Mouse (Mus musculus): ENCODE measurements at regions not wholly inside any gene's neighbourhood (a gene's known extent, or its start where the extent isn't known, plus 50 kb on each side); places are given as distances from the start of the nearest gene placed in this dataset.
A peak's percentile ranks its signal among the peaks of the same experiment; 100 is the strongest.

- Histone ChIP-seq H3K36me3 (ENCODE audit: control insufficient read depth, insufficient read depth, low read length) (no peaks in the 10 kb centered on the region), H3K27ac (ENCODE audit: low read length) (no peak overlapping the region), H3K4me1 (replicated peaks; ENCODE audit: control insufficient read depth, insufficient read depth, low read length) (no peaks in the 10 kb centered on the region), H3K9me3 (ENCODE audit: control insufficient read depth, low read length) (no peaks in the 10 kb centered on the region), H3K9ac (ENCODE audit: low read length) (no peak overlapping the region), H3K4me2 (ENCODE audit: low read depth, low read length) (no peak overlapping the region), H3K27me3 (ENCODE audit: control insufficient read depth, insufficient read depth, low read depth, low read length) (no peaks in the 10 kb centered on the region), H3K4me3 (ENCODE audit: low read length) (no peak overlapping the region)
- no peak for ATAC-seq (ENCODE audit: low read depth)
- 67% methylated on average over 1 of the region's 1 CpGs for WGBS
Observed at GRCm38 (mm10) chr14:123219590-123219989, 235.8 kb upstream of the Tmtc4 start.

DNA sequence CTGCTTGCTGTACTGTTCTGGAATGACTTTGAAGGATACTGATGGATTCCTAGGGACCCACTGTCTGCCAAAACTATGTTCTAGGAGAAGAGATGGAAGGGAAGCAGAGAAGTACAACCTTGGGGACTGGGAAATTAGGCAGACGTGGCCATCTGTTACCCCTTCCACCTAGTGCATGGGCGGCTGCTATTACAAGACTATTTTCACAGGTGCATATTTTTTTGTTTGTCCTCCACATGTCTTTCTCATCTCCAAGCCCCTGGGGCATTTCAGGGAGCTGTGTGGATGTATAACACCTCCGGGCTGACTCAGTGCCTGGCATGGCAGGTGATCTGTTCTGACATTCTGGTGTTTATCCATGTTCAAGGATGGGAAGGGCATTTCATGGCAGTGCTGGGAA, 226.4 kb upstream of the Tmtc4 start:
- 86% methylated on average over 3 of the region's 3 CpGs for WGBS
- Histone ChIP-seq H3K27me3 (ENCODE audit: control insufficient read depth, insufficient read depth, low read depth, low read length) (no peaks in the 10 kb centered on the region), H3K4me1 (replicated peaks; ENCODE audit: control insufficient read depth, insufficient read depth, low read length) (no peaks in the 10 kb centered on the region), H3K4me3 (ENCODE audit: low read length) (no peak overlapping the region), H3K9ac (ENCODE audit: low read length) (no peak overlapping the region), H3K27ac (ENCODE audit: low read length) (no peak overlapping the region), H3K9me3 (ENCODE audit: control insufficient read depth, low read length) (no peaks in the 10 kb centered on the region), H3K36me3 (ENCODE audit: control insufficient read depth, insufficient read depth, low read length) (no peaks in the 10 kb centered on the region), H3K4me2 (ENCODE audit: low read depth, low read length) (no peak overlapping the region)
- no peak for ATAC-seq (ENCODE audit: low read depth)

GRCm38 (mm10) chr14:123202848-123203247, 219.0 kb upstream of the Tmtc4 start:
- Histone ChIP-seq H3K27ac (ENCODE audit: low read length) (no peak overlapping the region), H3K27me3 (ENCODE audit: control insufficient read depth, insufficient read depth, low read depth, low read length) (no peaks in the 10 kb centered on the region)

DNA sequence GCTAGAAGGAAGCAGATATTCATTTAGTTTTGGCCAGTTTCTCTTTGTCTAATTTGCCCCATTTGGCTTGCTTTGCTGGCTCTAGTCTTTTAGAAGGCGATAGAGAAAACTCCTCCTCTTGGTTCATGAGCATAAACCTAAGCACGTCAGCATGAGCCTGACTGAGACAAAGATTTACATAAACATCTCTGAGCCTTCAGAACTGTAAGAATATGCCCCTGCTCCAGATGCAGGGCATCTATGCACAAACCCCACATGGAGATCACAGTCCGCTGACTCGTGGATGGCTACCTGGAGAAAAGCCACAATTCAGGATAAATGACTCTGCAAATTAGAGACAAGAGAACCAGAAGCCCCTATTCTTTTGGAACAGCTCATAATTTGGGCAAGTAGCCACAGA, 218.5 kb upstream of the Tmtc4 start:
- peak; percentile 68 for ATAC-seq (ENCODE audit: low read depth)
- Histone ChIP-seq H3K4me2 (ENCODE audit: low read depth, low read length) (peak overlapping the region; percentile 47), H3K27me3 (ENCODE audit: control insufficient read depth, insufficient read depth, low read depth, low read length) (no peaks in the 10 kb centered on the region), H3K4me3 (ENCODE audit: low read length) (peak overlapping the region; percentile 17), H3K9ac (ENCODE audit: low read length) (no peak overlapping the region), H3K27ac (ENCODE audit: low read length) (peak overlapping the region; percentile 66), H3K9me3 (ENCODE audit: control insufficient read depth, low read length) (no peaks in the 10 kb centered on the region), H3K4me1 (replicated peaks; ENCODE audit: control insufficient read depth, insufficient read depth, low read length) (peaks cover 11% of the 10 kb centered on the region), H3K36me3 (ENCODE audit: control insufficient read depth, insufficient read depth, low read length) (no peaks in the 10 kb centered on the region)
- WGBS = 50% methylated on average over 4 of the region's 4 CpGs

More at GRCm38 (mm10) chr14:123202848-123203247, 219.0 kb upstream of the Tmtc4 start:
- Histone ChIP-seq H3K9me3 (ENCODE audit: control insufficient read depth, low read length) (no peaks in the 10 kb centered on the region), H3K4me2 (ENCODE audit: low read depth, low read length) (no peak overlapping the region), H3K9ac (ENCODE audit: low read length) (no peak overlapping the region), H3K4me1 (replicated peaks; ENCODE audit: control insufficient read depth, insufficient read depth, low read length) (peaks cover 11% of the 10 kb centered on the region), H3K36me3 (ENCODE audit: control insufficient read depth, insufficient read depth, low read length) (no peaks in the 10 kb centered on the region), H3K4me3 (ENCODE audit: low read length) (no peak overlapping the region)
- 50% methylated on average over 2 of the region's 2 CpGs for WGBS
- no peak for ATAC-seq (ENCODE audit: low read depth)

- H3K4me2 ChIP-seq (ENCODE audit: low read depth, low read length) = peak overlapping the region; percentile 47
- peak; percentile 86 for ATAC-seq (ENCODE audit: low read depth)
- H3K9ac ChIP-seq (ENCODE audit: low read length) = no peak overlapping the region
- WGBS = 27% methylated on average over 14 of the region's 14 CpGs
- H3K4me3 ChIP-seq (ENCODE audit: low read length) = peak overlapping the region; percentile 17
- H3K27me3 ChIP-seq (ENCODE audit: control insufficient read depth, insufficient read depth, low read depth, low read length) = no peaks in the 10 kb centered on the region
- peak overlapping the region; percentile 66 for H3K27ac ChIP-seq (ENCODE audit: low read length)
- H3K4me1 ChIP-seq (replicated peaks; ENCODE audit: control insufficient read depth, insufficient read depth, low read length) = peaks cover 11% of the 10 kb centered on the region
- no peaks in the 10 kb centered on the region for H3K36me3 ChIP-seq (ENCODE audit: control insufficient read depth, insufficient read depth, low read length)
- H3K9me3 ChIP-seq (ENCODE audit: control insufficient read depth, low read length) = no peaks in the 10 kb centered on the region
Observed at GRCm38 (mm10) chr14:123201426-123202274, 217.8 kb upstream of the Tmtc4 start.

DNA sequence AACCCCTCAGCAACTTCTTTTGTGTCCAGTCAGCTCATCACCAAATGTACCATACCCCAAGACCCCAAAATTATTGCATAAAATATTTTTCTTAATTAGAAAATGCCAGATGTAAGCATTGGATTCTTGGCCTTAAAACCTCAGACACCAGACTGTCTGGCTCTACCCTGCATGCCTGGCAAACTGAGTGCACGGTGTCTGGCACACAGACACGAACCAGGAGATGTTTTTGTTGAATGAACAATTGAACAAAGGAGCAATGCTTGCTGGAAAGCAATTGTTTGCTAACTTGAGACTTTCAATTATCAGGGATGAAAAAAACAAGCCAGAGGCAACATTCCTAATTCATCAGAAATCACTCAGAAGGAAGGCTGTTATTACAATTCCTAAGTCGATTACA, 215.3 kb upstream of the Tmtc4 start:
- no peaks in the 10 kb centered on the region for H3K27me3 ChIP-seq (ENCODE audit: control insufficient read depth, insufficient read depth, low read depth, low read length)
- H3K27ac ChIP-seq (ENCODE audit: low read length) = peak overlapping the region; percentile 20; the same call in 1 of the 2 replicates
- WGBS = 63% methylated on average over 3 of the region's 3 CpGs
- ATAC-seq (ENCODE audit: low read depth) = no peak
- H3K4me1 ChIP-seq (replicated peaks; ENCODE audit: control insufficient read depth, insufficient read depth, low read length) = peaks cover 11% of the 10 kb centered on the region
- no peaks in the 10 kb centered on the region for H3K36me3 ChIP-seq (ENCODE audit: control insufficient read depth, insufficient read depth, low read length)
- H3K9me3 ChIP-seq (ENCODE audit: control insufficient read depth, low read length) = no peaks in the 10 kb centered on the region
- no peak overlapping the region for H3K4me2 ChIP-seq (ENCODE audit: low read depth, low read length)
- H3K9ac ChIP-seq (ENCODE audit: low read length) = no peak overlapping the region
- no peak overlapping the region for H3K4me3 ChIP-seq (ENCODE audit: low read length)

DNA sequence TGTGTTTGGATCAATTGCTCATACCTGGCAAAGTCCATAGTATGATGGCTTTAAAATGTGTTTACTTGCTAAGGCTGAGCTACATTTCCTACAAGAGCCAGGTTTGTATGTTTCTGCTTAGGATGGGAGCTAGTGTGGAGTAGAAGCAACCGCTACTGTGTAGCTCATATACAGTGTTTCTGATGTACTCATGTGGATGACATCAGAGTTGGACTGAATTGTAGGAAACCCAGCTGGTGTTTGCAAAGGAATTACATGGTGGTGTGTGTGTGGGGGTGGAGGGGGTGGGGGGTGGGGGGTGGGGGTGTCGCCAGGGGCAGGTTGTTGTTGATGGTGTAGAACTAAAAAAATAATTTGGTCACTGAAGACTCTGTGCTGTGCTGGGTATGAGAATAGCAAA, 208.7 kb upstream of the Tmtc4 start:
- Histone ChIP-seq H3K4me1 (replicated peaks; ENCODE audit: control insufficient read depth, insufficient read depth, low read length) (no peaks in the 10 kb centered on the region), H3K9me3 (ENCODE audit: control insufficient read depth, low read length) (no peaks in the 10 kb centered on the region), H3K36me3 (ENCODE audit: control insufficient read depth, insufficient read depth, low read length) (no peaks in the 10 kb centered on the region), H3K27me3 (ENCODE audit: control insufficient read depth, insufficient read depth, low read depth, low read length) (no peaks in the 10 kb centered on the region), H3K4me2 (ENCODE audit: low read depth, low read length) (no peak overlapping the region), H3K4me3 (ENCODE audit: low read length) (no peak overlapping the region), H3K27ac (ENCODE audit: low read length) (no peak overlapping the region), H3K9ac (ENCODE audit: low read length) (no peak overlapping the region)
- no peak for ATAC-seq (ENCODE audit: low read depth)
- WGBS = 79% methylated on average over 2 of the region's 2 CpGs

DNA sequence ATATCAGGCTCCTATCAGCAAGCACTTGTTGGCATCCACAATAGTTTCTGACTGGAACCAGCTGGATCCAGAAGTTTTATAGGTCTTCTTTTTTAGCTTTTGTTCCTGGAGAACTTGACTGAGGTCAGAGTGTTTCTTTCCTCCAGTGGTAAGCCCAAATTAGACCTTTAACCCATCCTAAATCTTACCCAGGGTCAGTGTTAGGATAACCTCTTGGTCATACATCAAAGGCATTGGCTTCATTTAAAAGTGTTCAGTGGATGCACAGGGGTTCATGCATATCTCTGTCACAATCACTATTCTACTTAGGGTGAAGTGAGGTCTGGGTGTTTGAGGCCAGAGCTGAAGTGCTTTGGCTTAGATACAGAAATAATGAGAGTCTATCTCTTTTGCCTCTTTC, 206.9 kb upstream of the Tmtc4 start:
- Histone ChIP-seq H3K4me2 (ENCODE audit: low read depth, low read length) (no peak overlapping the region), H3K27me3 (ENCODE audit: control insufficient read depth, insufficient read depth, low read depth, low read length) (no peaks in the 10 kb centered on the region), H3K9me3 (ENCODE audit: control insufficient read depth, low read length) (no peaks in the 10 kb centered on the region), H3K27ac (ENCODE audit: low read length) (no peak overlapping the region), H3K4me3 (ENCODE audit: low read length) (no peak overlapping the region), H3K4me1 (replicated peaks; ENCODE audit: control insufficient read depth, insufficient read depth, low read length) (no peaks in the 10 kb centered on the region), H3K36me3 (ENCODE audit: control insufficient read depth, insufficient read depth, low read length) (no peaks in the 10 kb centered on the region), H3K9ac (ENCODE audit: low read length) (no peak overlapping the region)
- no peak for ATAC-seq (ENCODE audit: low read depth)

DNA sequence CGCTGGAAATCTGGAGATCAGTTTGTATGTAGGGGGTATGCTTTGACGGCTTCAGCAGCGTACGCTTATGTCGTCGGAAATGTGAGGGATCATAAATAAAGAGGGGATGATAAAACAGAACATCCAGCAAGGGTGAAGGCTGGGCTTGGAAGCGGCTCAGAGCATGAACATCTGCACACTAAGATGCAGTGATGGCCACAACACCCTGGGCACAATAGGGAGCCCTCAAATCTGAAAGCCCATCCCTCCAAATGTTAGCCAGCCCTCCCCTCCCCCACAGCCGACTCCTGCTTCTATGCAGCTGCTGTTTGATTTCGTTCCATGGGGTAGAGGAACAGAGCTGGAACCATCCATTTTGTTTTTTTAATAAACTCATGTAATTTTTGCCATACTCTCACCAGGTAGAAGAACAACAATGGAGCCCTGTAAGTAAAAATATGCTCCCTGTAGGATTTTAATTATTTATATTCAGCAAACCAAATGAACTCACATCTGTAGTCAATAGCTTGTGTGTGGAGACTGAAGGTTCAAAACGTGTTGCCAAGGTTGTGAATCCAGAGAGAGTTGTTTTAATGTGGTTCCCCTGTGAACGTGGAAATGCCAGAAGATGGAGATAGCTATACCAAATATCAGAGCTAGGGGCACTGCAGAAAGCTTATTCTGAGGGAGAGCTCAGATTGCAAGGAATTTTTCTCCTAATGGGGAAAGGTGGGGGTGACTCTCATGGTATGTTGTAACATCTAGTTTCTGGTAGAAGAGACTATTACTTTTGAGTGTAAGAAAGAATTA, 203.6 kb upstream of the Tmtc4 start:
- H3K4me3 ChIP-seq (ENCODE audit: low read length) = no peak overlapping the region
- H3K4me1 ChIP-seq (replicated peaks; ENCODE audit: control insufficient read depth, insufficient read depth, low read length) = no peaks in the 10 kb centered on the region
- WGBS = 62% methylated on average over 11 of the region's 11 CpGs
- no peak for ATAC-seq (ENCODE audit: low read depth)
- H3K9ac ChIP-seq (ENCODE audit: low read length) = no peak overlapping the region
- no peaks in the 10 kb centered on the region for H3K9me3 ChIP-seq (ENCODE audit: control insufficient read depth, low read length)
- no peaks in the 10 kb centered on the region for H3K27me3 ChIP-seq (ENCODE audit: control insufficient read depth, insufficient read depth, low read depth, low read length)
- no peak overlapping the region for H3K27ac ChIP-seq (ENCODE audit: low read length)
- H3K36me3 ChIP-seq (ENCODE audit: control insufficient read depth, insufficient read depth, low read length) = no peaks in the 10 kb centered on the region
- H3K4me2 ChIP-seq (ENCODE audit: low read depth, low read length) = no peak overlapping the region
